Mouse (Mus musculus): ENCODE measurements at regions not wholly inside any gene's neighbourhood (a gene's known extent, or its start where the extent isn't known, plus 50 kb on each side); places are given as distances from the start of the nearest gene placed in this dataset.

DNA sequence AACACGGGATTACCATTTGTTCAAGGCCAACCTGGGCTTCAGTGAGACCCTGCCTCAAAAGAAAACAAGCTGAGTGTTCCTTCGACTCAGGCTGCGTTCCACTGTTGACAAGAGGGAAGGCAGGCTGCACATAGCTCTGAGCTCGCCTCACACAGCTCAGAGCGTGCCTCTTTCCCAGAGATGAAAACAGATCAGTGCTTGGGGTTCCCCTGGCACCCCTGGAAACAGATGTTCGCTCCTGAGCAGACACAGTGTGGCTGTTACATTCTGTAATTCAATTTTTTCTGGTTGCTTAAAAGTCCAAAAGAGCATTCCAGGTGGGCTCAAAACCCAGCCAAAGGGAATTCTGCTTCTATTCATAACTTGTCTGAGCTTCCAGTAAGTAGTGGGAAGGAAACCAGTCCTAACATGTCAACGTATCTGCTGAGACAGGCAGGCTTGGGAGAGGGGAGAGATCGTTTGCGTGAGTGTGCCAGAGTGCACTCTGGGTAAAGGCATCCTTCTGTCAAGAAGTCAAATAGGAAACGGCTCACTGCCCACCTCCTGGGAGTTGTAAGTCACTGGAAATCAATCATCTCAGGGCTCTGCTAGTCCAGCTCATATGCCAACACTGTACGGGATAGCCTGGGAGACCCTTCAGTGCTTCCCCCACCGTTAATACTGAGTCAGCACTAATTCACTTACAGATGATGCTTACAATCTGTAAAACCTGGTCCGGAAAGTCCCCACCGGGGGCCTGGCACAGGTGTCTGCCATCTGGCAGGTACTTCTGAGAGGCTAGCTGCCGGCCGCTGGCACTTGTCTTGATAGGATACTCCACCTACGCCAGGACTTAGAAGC is 107.3 kb upstream of the Tmem150c start:
- no peaks in the 10 kb centered on the region for H3K4me1 ChIP-seq (ENCODE audit: control insufficient read depth, insufficient read depth, low read length)
- H3K27ac ChIP-seq (replicated peaks; ENCODE audit: insufficient read depth, low read depth, low read length): no peak overlapping the region
- no peak for DNase-seq (ENCODE audit: extremely low read depth, low read depth, low spot score)
- no peaks in the 10 kb centered on the region for H3K27me3 ChIP-seq (ENCODE audit: control insufficient read depth, insufficient read depth, low read length)
- H3K4me3 ChIP-seq (ENCODE audit: insufficient read depth, low read depth, low read length): no peak overlapping the region
- no peaks in the 10 kb centered on the region for H3K36me3 ChIP-seq (ENCODE audit: control insufficient read depth, insufficient read depth, low read length)
- WGBS: 66% methylated on average over 17 of the region's 17 CpGs
- H3K9ac ChIP-seq (ENCODE audit: low read depth, low read length): no peak overlapping the region
- no peak for TF ChIP-seq CTCF (IDR thresholded peaks at IDR 0.05; ENCODE audit: low read depth, low read length)
- no peak for TF ChIP-seq POLR2A (IDR thresholded peaks at IDR 0.05; ENCODE audit: extremely low read depth, insufficient read depth, low read length)
- no peaks in the 10 kb centered on the region for H3K79me2 ChIP-seq (ENCODE audit: control insufficient read depth, insufficient read depth, low read length)

DNA sequence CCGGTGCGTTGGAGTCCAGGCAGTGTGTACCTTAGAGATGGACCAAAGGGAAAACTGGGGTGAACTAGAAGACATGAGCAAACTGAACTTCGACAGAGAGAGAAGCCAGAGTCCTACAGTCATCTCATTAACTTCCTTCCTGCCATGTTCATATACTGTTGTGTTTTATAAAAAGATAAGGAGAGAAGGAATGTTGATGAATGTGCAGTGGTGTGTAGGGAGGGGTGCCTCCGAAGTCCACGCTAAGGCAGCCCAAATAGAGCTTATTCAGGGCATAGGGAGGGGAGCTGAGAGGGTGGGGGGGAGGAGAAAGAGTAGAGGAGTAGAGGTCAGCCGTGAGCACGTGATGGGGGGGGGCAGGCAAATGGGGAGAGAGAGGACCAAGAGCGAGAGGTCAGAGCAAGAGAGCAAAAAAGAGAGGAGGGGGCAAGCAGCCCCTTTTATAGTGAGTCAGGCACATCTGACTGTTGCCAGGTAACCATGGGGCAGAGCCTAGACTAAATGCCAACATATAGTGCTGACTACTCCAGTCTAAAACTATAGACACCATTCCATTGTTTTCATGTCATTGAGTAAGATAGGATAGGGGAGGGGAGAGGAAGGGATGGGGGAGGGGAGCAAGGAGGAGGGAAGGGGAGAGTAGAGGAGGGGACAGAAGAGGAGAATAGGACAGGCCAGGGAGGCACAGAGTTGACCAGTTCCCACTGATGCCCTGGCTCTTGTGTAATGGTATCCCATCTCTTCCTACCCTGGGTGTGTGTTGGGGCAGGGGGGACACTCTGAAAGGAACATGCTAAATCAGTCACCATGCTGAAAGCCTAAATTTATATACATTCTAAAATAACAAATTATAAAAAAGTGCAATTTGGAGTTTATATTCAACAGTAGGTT is 100.4 kb upstream of the Tmem150c start:
- WGBS: 70% methylated on average over 8 of the region's 8 CpGs
- H3K27ac ChIP-seq (replicated peaks; ENCODE audit: insufficient read depth, low read depth, low read length): no peak overlapping the region
- no peaks in the 10 kb centered on the region for H3K36me3 ChIP-seq (ENCODE audit: control insufficient read depth, insufficient read depth, low read length)
- no peak overlapping the region for H3K4me3 ChIP-seq (ENCODE audit: insufficient read depth, low read depth, low read length)
- H3K9ac ChIP-seq (ENCODE audit: low read depth, low read length): no peak overlapping the region
- H3K4me1 ChIP-seq (ENCODE audit: control insufficient read depth, insufficient read depth, low read length): no peaks in the 10 kb centered on the region
- DNase-seq (ENCODE audit: extremely low read depth, low read depth, low spot score): no peak
- H3K27me3 ChIP-seq (ENCODE audit: control insufficient read depth, insufficient read depth, low read length): no peaks in the 10 kb centered on the region
- no peaks in the 10 kb centered on the region for H3K79me2 ChIP-seq (ENCODE audit: control insufficient read depth, insufficient read depth, low read length)
- TF ChIP-seq POLR2A (IDR thresholded peaks at IDR 0.05; ENCODE audit: extremely low read depth, insufficient read depth, low read length): no peak
- no peak for TF ChIP-seq CTCF (IDR thresholded peaks at IDR 0.05; ENCODE audit: low read depth, low read length)

DNA sequence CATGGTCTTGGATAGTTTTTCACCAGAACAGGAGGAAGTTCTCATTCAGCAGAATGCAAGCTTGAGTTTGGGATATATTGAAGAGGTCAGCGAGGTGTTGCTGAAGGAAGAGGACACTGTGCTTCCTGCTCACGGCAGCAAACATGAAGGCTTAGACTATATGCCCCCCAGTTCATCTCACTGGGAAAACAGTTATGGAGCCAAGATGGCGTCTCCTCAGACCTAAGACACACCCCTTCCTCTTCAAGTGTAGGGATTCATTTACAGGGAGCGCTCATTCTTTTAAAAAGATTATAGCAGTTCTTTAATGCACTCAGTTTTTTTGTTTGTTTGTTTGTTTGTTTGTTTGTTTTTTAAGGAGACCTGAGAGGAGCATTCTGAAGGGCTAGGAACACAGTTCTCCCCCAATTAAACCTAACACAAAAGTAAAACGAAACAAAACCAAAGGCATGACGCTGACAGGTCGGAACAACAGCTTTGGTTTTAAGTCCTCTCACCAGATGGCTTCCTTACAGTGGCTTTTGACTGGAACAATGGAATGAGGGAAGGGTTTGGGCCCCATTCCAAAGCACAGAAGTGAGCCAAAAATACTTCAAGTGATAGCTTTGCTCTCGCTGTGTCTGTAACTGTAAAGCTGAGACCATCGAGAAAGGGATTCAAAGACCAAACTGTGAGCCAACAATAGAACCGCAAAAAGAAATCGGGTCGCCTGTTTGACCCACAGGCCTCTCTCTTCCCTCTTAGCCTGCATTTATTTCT is 99.5 kb upstream of the Tmem150c start:
- Histone ChIP-seq H3K27ac (replicated peaks; ENCODE audit: insufficient read depth, low read depth, low read length) (no peak overlapping the region), H3K9ac (ENCODE audit: low read depth, low read length) (no peak overlapping the region), H3K4me1 (ENCODE audit: control insufficient read depth, insufficient read depth, low read length) (no peaks in the 10 kb centered on the region), H3K36me3 (ENCODE audit: control insufficient read depth, insufficient read depth, low read length) (no peaks in the 10 kb centered on the region), H3K4me3 (ENCODE audit: insufficient read depth, low read depth, low read length) (no peak overlapping the region), H3K27me3 (ENCODE audit: control insufficient read depth, insufficient read depth, low read length) (no peaks in the 10 kb centered on the region), H3K79me2 (ENCODE audit: control insufficient read depth, insufficient read depth, low read length) (no peaks in the 10 kb centered on the region)
- TF ChIP-seq POLR2A (IDR thresholded peaks at IDR 0.05; ENCODE audit: extremely low read depth, insufficient read depth, low read length) (no peak), CTCF (IDR thresholded peaks at IDR 0.05; ENCODE audit: low read depth, low read length) (no peak)
- WGBS: 83% methylated on average over 12 of the region's 12 CpGs
- DNase-seq (ENCODE audit: extremely low read depth, low read depth, low spot score): no peak

DNA sequence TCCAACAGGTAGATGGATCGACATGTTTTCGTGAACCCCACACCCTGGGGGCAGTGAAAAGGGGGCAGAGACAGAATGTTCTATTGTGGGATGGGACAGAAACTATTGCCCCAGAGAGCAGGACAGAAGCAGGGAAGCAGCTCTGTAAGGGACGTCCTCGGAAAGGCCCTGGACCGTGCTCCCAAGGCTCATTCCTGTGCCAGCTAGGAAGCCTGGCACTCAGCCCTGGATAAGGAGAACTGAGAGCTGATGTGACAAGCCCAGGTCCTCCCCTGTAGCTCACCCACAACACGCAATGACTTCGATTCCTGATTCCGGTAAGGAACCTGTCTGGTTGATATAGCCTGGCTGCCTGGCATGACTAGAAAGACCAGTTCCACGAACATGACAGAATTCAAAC is 95.7 kb upstream of the Tmem150c start:
- H3K4me3 ChIP-seq (ENCODE audit: insufficient read depth, low read depth, low read length): no peak overlapping the region
- DNase-seq (ENCODE audit: extremely low read depth, low read depth, low spot score): no peak

DNA sequence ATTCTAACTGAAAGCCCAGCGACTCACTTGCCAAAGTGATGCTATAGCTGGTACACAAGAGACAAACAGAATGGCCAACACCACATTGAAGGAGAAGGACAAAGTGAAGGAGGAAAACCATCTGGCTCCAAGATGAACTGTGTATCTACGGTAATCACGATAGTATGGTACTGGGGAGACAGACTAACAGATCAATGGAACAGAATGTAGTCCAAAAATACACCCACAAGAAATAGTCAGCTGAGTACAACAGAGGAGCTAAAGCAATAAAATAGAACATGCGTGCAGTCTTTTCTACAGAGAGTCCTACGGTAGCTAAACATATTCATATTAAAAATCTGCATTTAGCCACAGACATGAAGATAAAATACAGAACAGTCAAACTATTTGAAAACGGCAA is 92.4 kb upstream of the Tmem150c start:
- no peaks in the 10 kb centered on the region for H3K27me3 ChIP-seq (ENCODE audit: control insufficient read depth, insufficient read depth, low read length)
- 93% methylated on average over 6 of the region's 6 CpGs for WGBS
- no peak for DNase-seq (ENCODE audit: extremely low read depth, low read depth, low spot score)
- no peak overlapping the region for H3K4me3 ChIP-seq (ENCODE audit: insufficient read depth, low read depth, low read length)
- no peak overlapping the region for H3K27ac ChIP-seq (replicated peaks; ENCODE audit: insufficient read depth, low read depth, low read length)
- H3K79me2 ChIP-seq (ENCODE audit: control insufficient read depth, insufficient read depth, low read length): no peaks in the 10 kb centered on the region
- H3K4me1 ChIP-seq (ENCODE audit: control insufficient read depth, insufficient read depth, low read length): no peaks in the 10 kb centered on the region
- no peak overlapping the region for H3K9ac ChIP-seq (ENCODE audit: low read depth, low read length)
- H3K36me3 ChIP-seq (ENCODE audit: control insufficient read depth, insufficient read depth, low read length): no peaks in the 10 kb centered on the region
- TF ChIP-seq POLR2A (IDR thresholded peaks at IDR 0.05; ENCODE audit: extremely low read depth, insufficient read depth, low read length) (no peak), CTCF (IDR thresholded peaks at IDR 0.05; ENCODE audit: low read depth, low read length) (no peak)

More for the DNA sequence above, 95.7 kb upstream of the Tmem150c start:
- no peaks in the 10 kb centered on the region for H3K27me3 ChIP-seq (ENCODE audit: control insufficient read depth, insufficient read depth, low read length)
- H3K27ac ChIP-seq (replicated peaks; ENCODE audit: insufficient read depth, low read depth, low read length): no peak overlapping the region
- WGBS: 93% methylated on average over 9 of the region's 9 CpGs
- H3K79me2 ChIP-seq (ENCODE audit: control insufficient read depth, insufficient read depth, low read length): no peaks in the 10 kb centered on the region
- H3K9ac ChIP-seq (ENCODE audit: low read depth, low read length): no peak overlapping the region
- H3K4me1 ChIP-seq (ENCODE audit: control insufficient read depth, insufficient read depth, low read length): no peaks in the 10 kb centered on the region
- TF ChIP-seq POLR2A (IDR thresholded peaks at IDR 0.05; ENCODE audit: extremely low read depth, insufficient read depth, low read length) (no peak), CTCF (IDR thresholded peaks at IDR 0.05; ENCODE audit: low read depth, low read length) (no peak)
- no peaks in the 10 kb centered on the region for H3K36me3 ChIP-seq (ENCODE audit: control insufficient read depth, insufficient read depth, low read length)

Data from liver, adult 2 months (tissue).